Mouse (Mus musculus) brain, embryonic 14.5 days (tissue): ENCODE measurements around the gene Zfp791.

Experiments
- CTCF ChIP-seq: fragments of 200-500 bp; IDR thresholded peaks from 2 replicates; pipeline ENCODE4 v1.5.1; 2012; ENCODE audit warnings: inconsistent platforms, mild to moderate bottlenecking, moderate library complexity, borderline replicate concordance; ENCODE audit not compliant: insufficient read depth, insufficient read length; ENCODE audit errors: extremely low read depth
- POLR2A ChIP-seq: fragments of 200-500 bp; IDR thresholded peaks from 2 replicates; pipeline ENCODE4 v1.6.1; 2012; ENCODE audit warnings: mild to moderate bottlenecking, inconsistent platforms, borderline replicate concordance; ENCODE audit not compliant: poor library complexity, insufficient read depth, insufficient read length, severe bottlenecking; ENCODE audit errors: extremely low read depth

DNA sequence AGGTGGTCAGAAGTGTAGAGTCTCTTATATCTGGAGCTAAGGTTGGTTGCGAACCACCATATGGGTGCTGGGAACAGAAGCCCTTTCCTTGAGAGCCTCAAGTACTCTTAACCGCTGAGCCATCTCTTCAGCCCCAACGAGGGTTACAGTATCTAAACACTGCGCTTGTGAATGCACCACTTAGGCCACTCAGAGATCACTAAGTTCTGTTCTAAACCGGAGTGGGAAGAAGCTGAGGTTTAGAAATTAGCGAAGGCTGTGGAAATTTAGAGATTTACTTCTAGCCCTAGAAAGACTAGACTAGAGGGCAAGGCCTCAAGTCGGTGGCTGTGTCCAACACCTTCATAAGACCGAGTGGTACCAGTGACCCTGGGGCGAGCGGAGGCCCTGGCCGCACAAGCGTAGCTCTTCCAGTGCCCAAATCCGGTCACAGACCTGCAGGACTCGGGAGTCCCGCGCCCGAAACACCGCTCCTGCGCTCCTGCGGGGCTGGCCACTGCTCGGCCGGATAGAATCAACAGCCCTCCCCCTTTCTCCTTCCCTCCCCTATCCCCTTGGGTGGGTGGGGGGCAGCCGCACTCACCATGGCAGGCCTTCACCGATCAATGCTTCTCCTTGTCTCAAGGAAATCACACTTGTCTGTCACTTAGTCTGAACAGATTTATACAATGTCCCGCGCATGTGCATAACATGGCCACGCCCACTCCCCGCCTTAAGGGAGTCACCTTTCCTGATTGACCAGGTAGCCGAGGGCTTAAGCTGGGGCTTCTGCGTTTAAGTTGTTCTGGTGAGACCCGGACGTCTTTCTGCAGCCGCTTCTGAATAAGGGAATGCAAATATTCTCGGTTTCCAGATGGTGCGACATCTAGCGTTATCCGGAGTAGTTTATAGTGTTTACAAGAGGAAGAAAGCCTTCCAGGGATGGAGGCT is 3.6 kb downstream of the Zfp791 start:
- TF ChIP-seq CTCF (peak; percentile 48; the same call in 1 of the 2 replicates), POLR2A (no peak)
